Mouse (Mus musculus) c-Kit-positive CD71-negative TER-119-negative erythroid progenitor cells, embryonic 14.5 days (primary cell): ENCODE measurements around the gene Atg4b.
"Not testable (repeated sequence)": the region's sequence is repeated elsewhere in the genome, so short reads cannot be mapped to it uniquely, and the experiment has no call there.

Source experiments
- DNase-seq: peaks from one replicate; pipeline ENCODE4 v3.0.0-alpha.2; 2013; ENCODE audit warnings: low read depth

Atg4b gene

GRCm38 (mm10) chr1:93818722-93819121 is 67.4 kb downstream of the Atg4b start:
- no peak for DNase-seq

- DNase-seq = no peak
Measured at GRCm38 (mm10) chr1:93823796-93824495, 72.6 kb downstream of the Atg4b start.

- DNase-seq = no peak
Measured at GRCm38 (mm10) chr1:93824609-93825008, 73.3 kb downstream of the Atg4b start, which contains the start of gene D2hgdh. TSS of gene D2hgdh (plus strand) at chr1:93824909.

- peak; percentile 95 for DNase-seq
Measured at GRCm38 (mm10) chr1:93825105-93825674, 73.9 kb downstream of the Atg4b start.

GRCm38 (mm10) chr1:93825771-93826539 is 74.7 kb downstream of the Atg4b start:
- DNase-seq = no peak

GRCm38 (mm10) chr1:93826540-93826835 is 75.2 kb downstream of the Atg4b start:
- DNase-seq = no peak

GRCm38 (mm10) chr1:93832754-93833360 is 81.6 kb downstream of the Atg4b start:
- not testable (repeated sequence) for DNase-seq

GRCm38 (mm10) chr1:93834671-93835150 is 83.4 kb downstream of the Atg4b start:
- DNase-seq = no peak

GRCm38 (mm10) chr1:93835211-93835610 is 83.9 kb downstream of the Atg4b start:
- no peak for DNase-seq

GRCm38 (mm10) chr1:93835876-93836531 is 84.7 kb downstream of the Atg4b start:
- no peak for DNase-seq

GRCm38 (mm10) chr1:93836532-93836913 is 85.2 kb downstream of the Atg4b start:
- no peak for DNase-seq

- no peak for DNase-seq
Measured at GRCm38 (mm10) chr1:93837335-93837734, 86.0 kb downstream of the Atg4b start.

- DNase-seq = not testable (repeated sequence)
Measured at GRCm38 (mm10) chr1:93838569-93838968, 87.3 kb downstream of the Atg4b start.
